Mouse (Mus musculus) left cerebral cortex, postnatal 36 days (tissue): Measurements from ENCODE around the gene Gcnt7. TPM values are rescaled to one million over a fixed set of nuclear protein-coding genes. Genes with fewer than 3 reads are reported as not detected.

ENCODE experiments used
- DNase-seq, 2 experiments: peaks; one replicate each; pipeline ENCODE4 v3.0.0; 2021 to 2022; ENCODE audit warnings: low spot score in 2 of 2, mixed read lengths in 1 of 2
- intact Hi-C: fragments of 180-260 bp; cut with DNase I; formaldehyde crosslinking; loops from one replicate; pipeline ENCODE4 v1.15.1; 2025
- total RNA-seq, 2 experiments: library from RNA; stranded (reverse); gene quantifications; 2 replicates each; pipeline ENCODE4 v1.2.3; 2021

Gcnt7 gene
- total RNA-seq, 2 experiments from 2014 or later = not detected

GRCm38 (mm10) chr2:172412454-172412853 lies 45.9 kb downstream of the Gcnt7 start:
- intact Hi-C loops = no loop called here
- no peak for DNase-seq

GRCm38 (mm10) chr2:172411091-172411490 lies 47.3 kb downstream of the Gcnt7 start:
- intact Hi-C loops = no loop called here
- peak in 1 of 2 experiments; percentile 21 for DNase-seq

DNA sequence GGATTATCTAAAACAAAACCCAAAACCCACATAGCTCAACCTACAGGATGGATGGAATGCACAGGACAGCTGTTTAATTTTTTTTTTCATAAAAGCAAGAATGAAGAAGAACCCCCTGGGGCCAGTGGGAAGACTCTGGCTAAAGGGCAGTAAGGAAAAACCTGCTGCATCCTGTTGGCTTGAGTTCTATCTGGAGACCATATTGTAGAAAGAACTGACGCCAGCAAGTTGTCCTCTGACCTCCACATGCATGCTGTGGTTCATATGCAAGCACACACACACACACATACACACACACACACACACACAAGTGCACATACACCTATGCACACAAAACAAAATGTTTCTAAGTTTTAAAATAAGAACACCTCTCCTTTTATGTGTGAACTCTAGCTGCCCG lies 47.7 kb downstream of the Gcnt7 start:
- intact Hi-C loops = no loop called here
- DNase-seq = no peak

DNA sequence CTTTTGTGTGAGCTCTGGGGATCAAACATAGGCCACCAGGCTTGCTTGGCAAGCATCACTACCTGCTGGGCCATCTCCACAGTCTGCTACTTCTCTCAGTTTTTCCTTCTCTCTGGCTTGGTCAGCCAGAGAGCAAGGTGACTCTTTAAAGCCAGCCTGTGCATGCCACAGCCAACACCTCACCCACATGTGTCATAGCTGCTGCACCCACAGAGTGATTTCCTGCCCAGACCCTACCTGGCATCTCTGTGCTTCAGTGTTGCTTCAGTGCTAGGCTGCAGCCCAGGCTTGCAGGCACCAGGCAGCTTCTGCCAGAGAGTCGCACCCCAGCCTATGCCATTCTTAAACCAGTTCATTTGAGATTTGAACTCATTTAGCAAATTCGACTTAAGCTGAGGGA lies 50.9 kb downstream of the Gcnt7 start:
- intact Hi-C loops = no loop called here
- DNase-seq = no peak

DNA sequence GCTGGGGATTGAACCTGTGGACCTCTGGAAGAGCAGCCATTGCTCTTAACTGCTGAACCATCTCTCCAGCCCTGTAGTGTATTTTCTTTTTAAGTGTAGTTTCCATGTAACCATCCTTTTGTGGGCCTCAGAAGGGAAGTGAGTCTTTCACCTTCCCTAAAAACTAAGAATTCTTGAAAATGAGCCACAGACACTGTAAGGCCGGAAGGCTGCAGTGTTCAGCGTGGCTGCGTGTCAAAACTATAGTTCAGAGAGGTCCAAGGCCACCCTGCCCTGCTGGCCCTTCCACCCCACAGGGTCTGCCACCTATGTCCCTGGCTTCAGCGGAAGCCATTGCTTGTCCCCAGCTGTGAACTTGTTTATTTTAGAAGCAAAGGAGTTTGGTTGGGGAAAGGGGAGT lies 52.2 kb downstream of the Gcnt7 start:
- DNase-seq = no peak
- intact Hi-C loops = no loop called here

DNA sequence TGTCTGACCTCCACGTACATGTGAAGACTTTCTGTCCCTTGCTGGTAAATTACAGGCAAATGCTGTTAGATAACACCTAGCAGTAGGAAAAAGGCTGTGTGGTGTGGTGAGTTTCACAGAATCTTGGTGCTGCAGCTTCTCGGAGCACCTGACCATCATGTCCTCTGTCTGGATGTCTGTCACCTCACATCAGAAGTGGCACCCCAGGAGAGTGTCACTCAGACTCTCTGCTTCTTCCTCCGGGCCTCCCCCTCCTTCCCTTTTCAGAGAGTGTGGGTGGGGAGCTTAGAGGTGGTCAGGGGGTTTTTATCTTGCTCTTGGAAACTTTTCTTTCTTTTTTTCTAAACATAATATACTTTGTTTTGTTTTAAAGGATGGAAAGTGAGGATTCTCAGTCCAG lies 53.4 kb downstream of the Gcnt7 start:
- intact Hi-C loops = no loop called here
- DNase-seq = no peak

GRCm38 (mm10) chr2:172404239-172404638 lies 54.2 kb downstream of the Gcnt7 start:
- DNase-seq = no peak

DNA sequence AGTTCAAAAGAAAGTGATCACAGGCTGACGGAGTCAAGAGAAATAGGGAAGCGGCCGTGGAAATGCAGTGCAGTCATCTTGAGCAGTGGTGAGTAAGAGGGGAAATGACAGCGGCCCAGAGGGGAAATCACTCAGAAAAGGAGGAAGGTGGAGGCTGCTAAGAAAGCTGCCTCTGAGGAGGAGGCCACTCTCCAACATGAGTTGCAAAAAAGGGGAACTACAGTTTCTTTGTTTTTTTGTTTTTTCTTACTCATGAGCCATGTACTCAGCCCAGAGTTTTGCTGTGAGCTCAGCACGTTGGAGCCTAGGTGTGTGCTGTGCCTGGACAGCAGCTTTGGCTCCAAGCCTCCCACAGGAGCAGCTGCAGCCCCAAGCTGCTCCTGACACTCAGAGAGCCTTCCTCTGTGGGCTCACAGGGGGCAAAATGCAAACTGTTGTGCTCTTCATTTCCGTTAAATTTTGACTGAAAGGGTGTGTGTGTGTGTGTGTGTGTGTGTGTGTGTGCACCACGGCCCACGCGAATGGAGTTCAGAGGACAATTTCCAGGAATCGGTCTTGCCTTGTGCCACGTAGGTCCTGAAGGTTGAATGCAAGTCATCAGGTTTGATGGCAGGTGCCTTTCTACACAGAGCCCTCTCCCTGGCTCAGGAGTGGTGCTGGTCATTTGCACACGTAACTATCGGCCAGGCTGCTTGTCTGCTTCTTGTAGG lies 57.1 kb downstream of the Gcnt7 start:
- DNase-seq = no peak
- intact Hi-C loops = no loop called here

More at GRCm38 (mm10) chr2:172404239-172404638, 54.2 kb downstream of the Gcnt7 start:
- intact Hi-C loops = no loop called here

Other genes starting within 250 kb of the Gcnt7 start
- under 1 TPM in 1 of 2 experiments, not detected in 1; 0.14 TPM for gene Mc3r, start 210.1 kb downstream of the Gcnt7 start, total RNA-seq
- 10 to 100 TPM; 10.9 to 12.1 TPM for gene Fam210b, start 113.0 kb downstream of the Gcnt7 start, total RNA-seq
- gene Aurka, start 88.1 kb downstream of the Gcnt7 start, total RNA-seq = 1 to 10 TPM; 1.1 to 1.3 TPM
- 10 to 100 TPM; 21.3 to 22.5 TPM for gene Cstf1, start 87.9 kb downstream of the Gcnt7 start, total RNA-seq
- gene Cass4, start 64.8 kb downstream of the Gcnt7 start, total RNA-seq = under 1 TPM; 0.39 to 0.52 TPM
- 10 to 100 TPM; 71.8 to 83.1 TPM for gene Rtf2, start 18.0 kb downstream of the Gcnt7 start, total RNA-seq
- gene Fam209, start 13.9 kb upstream of the Gcnt7 start, total RNA-seq = not detected
- under 1 TPM in 1 of 2 experiments, not detected in 1; 0.36 TPM for gene Tfap2c, start 91.0 kb upstream of the Gcnt7 start, total RNA-seq